Mouse (Mus musculus) midbrain, embryonic 15.5 days (tissue): Measurements from ENCODE around the gene Rapgef5. TPM values are rescaled to one million over a fixed set of nuclear protein-coding genes. Genes with fewer than 3 reads are reported as not detected.
A peak's percentile ranks its signal among the peaks of the same experiment; 100 is the strongest.

ENCODE experiments used
- ATAC-seq: fragments of 200-750 bp; cut with Nextera tagmentation; replicated peaks from 2 replicates; pipeline ENCODE4 v1.8.0; 2017; ENCODE audit warnings: moderate TSS enrichment
- H3K27ac ChIP-seq: fragments of 300-500 bp; sonication (generic); 2 replicates; pipeline ENCODE4 v1.5.1; 2015; ENCODE audit warnings: mild to moderate bottlenecking, inconsistent platforms
- H3K27me3 ChIP-seq: fragments of 300-500 bp; sonication (generic); replicated peaks from 2 replicates; pipeline ENCODE4 v1.6.1; 2015; ENCODE audit warnings: inconsistent platforms
- H3K36me3 ChIP-seq: fragments of 300-500 bp; sonication (generic); replicated peaks from 2 replicates; pipeline ENCODE4 v1.6.1; 2015; ENCODE audit warnings: inconsistent platforms
- H3K4me1 ChIP-seq: fragments of 300-500 bp; sonication (generic); 2 replicates; pipeline ENCODE4 v1.6.1; 2015; ENCODE audit warnings: inconsistent platforms
- H3K4me2 ChIP-seq: fragments of 300-500 bp; sonication (generic); 2 replicates; pipeline ENCODE4 v1.6.1; 2015; ENCODE audit warnings: inconsistent platforms, mild to moderate bottlenecking, moderate library complexity
- H3K4me3 ChIP-seq: fragments of 300-500 bp; sonication (generic); 2 replicates; pipeline ENCODE4 v1.5.1; 2015; ENCODE audit warnings: mild to moderate bottlenecking, inconsistent platforms
- H3K9ac ChIP-seq: fragments of 300-500 bp; sonication (generic); 2 replicates; pipeline ENCODE4 v1.6.1; 2015; ENCODE audit warnings: mild to moderate bottlenecking, inconsistent platforms
- H3K9me3 ChIP-seq: fragments of 300-500 bp; sonication (generic); 2 replicates; pipeline ENCODE4 v1.6.1; 2016; ENCODE audit warnings: inconsistent platforms
- WGBS: fragments of 180-500 bp; shearing (Covaris S2); methylation state at CpG from one replicate; pipeline ENCODE4 v1.1.7; 2015; ENCODE audit warnings: mixed read lengths; 5-methylcytosine and 5-hydroxymethylcytosine counted together
- polyA plus RNA-seq: library from polyadenylated mRNA; unstranded; fragments of >200 nt; fragmentation: Nextera tagmentation; extraction: Ambion mirVana; gene quantifications from 2 replicates; pipeline ENCODE4 v1.2.1, GENCODE M21; 2015

The Rapgef5 gene
- polyA plus RNA-seq, 1 experiment from 2014 or later, result 46.3 TPM

DNA sequence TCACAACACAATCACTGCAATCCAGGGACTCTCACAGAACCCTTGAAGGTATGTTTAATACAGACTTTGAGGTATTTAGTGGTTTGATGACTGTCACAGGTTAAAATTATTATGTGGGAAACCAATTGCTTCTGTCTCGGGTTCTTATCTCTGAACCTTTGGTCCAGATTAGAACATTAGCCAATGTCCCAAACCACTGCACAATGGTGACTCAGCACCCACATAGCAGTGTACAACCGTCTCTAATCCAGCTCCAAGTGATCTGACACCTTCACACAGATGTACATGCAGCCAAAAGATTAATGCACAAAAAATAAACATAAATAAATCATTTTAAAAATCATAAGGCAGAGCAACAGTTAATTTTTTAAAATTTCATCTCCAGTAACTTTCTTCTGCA is 11.1 kb upstream of the Rapgef5 start:
- H3K9me3 ChIP-seq, result no peaks in the 10 kb centered on the region
- no peak overlapping the region for H3K27ac ChIP-seq
- no peak overlapping the region for H3K4me2 ChIP-seq
- no peak overlapping the region for H3K4me3 ChIP-seq
- H3K27me3 ChIP-seq, result no peaks in the 10 kb centered on the region
- H3K9ac ChIP-seq, result no peak overlapping the region
- H3K36me3 ChIP-seq, result no peaks in the 10 kb centered on the region
- H3K4me1 ChIP-seq, result no peaks in the 10 kb centered on the region
- WGBS, result 90% methylated on average over 2 of the region's 2 CpGs
- ATAC-seq, result no peak

GRCm38 (mm10) chr12:117507772-117508171 is 8.5 kb upstream of the Rapgef5 start:
- Histone ChIP-seq H3K27me3 (no peaks in the 10 kb centered on the region), H3K9ac (no peak overlapping the region), H3K4me1 (no peaks in the 10 kb centered on the region), H3K4me2 (no peak overlapping the region), H3K4me3 (no peak overlapping the region), H3K27ac (no peak overlapping the region), H3K9me3 (no peaks in the 10 kb centered on the region), H3K36me3 (no peaks in the 10 kb centered on the region)
- no peak for ATAC-seq
- WGBS, result 58% methylated on average over 1 of the region's 1 CpGs

DNA sequence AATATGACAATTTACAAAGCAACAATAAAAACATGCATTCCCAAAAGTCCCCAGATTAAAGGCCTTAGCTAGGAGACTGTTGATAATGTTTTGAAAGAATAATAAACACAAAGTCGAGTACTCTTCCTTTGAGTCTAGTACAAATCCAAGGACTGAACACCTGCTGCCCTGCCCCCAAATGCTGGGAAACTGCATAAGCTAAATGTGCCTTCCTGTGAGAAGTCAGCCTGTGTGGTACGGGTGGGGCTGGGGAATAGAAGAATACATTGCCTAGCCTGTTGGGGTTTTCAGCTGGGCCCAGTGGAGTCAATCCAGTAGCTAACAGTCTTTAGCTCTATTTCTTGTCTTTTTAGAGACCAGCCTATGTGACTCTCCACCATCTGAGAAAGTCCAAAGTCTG is 6.4 kb upstream of the Rapgef5 start:
- Histone ChIP-seq H3K27me3 (no peaks in the 10 kb centered on the region), H3K4me3 (no peak overlapping the region), H3K36me3 (no peaks in the 10 kb centered on the region), H3K4me2 (no peak overlapping the region), H3K9ac (no peak overlapping the region), H3K4me1 (no peaks in the 10 kb centered on the region), H3K27ac (no peak overlapping the region), H3K9me3 (no peaks in the 10 kb centered on the region)
- no peak for ATAC-seq
- WGBS, result 53% methylated on average over 2 of the region's 2 CpGs

- ATAC-seq, result no peak
- no peak overlapping the region for H3K4me2 ChIP-seq
Measured at GRCm38 (mm10) chr12:117512468-117512867, 3.8 kb upstream of the Rapgef5 start.

GRCm38 (mm10) chr12:117513150-117513932 is 2.9 kb upstream of the Rapgef5 start:
- WGBS, result 56% methylated on average over 11 of the region's 11 CpGs
- H3K27ac ChIP-seq, result no peak overlapping the region

More at GRCm38 (mm10) chr12:117512468-117512867, 3.8 kb upstream of the Rapgef5 start:
- Histone ChIP-seq H3K27ac (no peak overlapping the region), H3K27me3 (no peaks in the 10 kb centered on the region), H3K4me3 (no peak overlapping the region), H3K4me1 (no peaks in the 10 kb centered on the region), H3K9me3 (no peaks in the 10 kb centered on the region), H3K9ac (no peak overlapping the region), H3K36me3 (no peaks in the 10 kb centered on the region)
- 75% methylated on average over 3 of the region's 3 CpGs for WGBS

GRCm38 (mm10) chr12:117517275-117517936 is 1.1 kb downstream of the Rapgef5 start:
- Histone ChIP-seq H3K27ac (no peak overlapping the region), H3K36me3 (no peaks in the 10 kb centered on the region), H3K4me3 (no peak overlapping the region), H3K9ac (no peak overlapping the region), H3K9me3 (no peaks in the 10 kb centered on the region), H3K4me1 (peaks cover 3% of the 10 kb centered on the region; the same call in 1 of the 2 replicates), H3K27me3 (no peaks in the 10 kb centered on the region), H3K4me2 (no peak overlapping the region)
- ATAC-seq, result no peak
- 71% methylated on average over 14 of the region's 14 CpGs for WGBS

More at GRCm38 (mm10) chr12:117513150-117513932, 2.9 kb upstream of the Rapgef5 start:
- ATAC-seq, result no peak
- Histone ChIP-seq H3K4me2 (no peak overlapping the region), H3K36me3 (no peaks in the 10 kb centered on the region), H3K27me3 (no peaks in the 10 kb centered on the region), H3K4me3 (no peak overlapping the region), H3K9me3 (no peaks in the 10 kb centered on the region), H3K9ac (no peak overlapping the region), H3K4me1 (no peaks in the 10 kb centered on the region)

- ATAC-seq, result no peak
- H3K27me3 ChIP-seq, result no peaks in the 10 kb centered on the region
- H3K9me3 ChIP-seq, result no peaks in the 10 kb centered on the region
- no peaks in the 10 kb centered on the region for H3K36me3 ChIP-seq
- H3K27ac ChIP-seq, result no peak overlapping the region
- H3K4me2 ChIP-seq, result no peak overlapping the region
- 73% methylated on average over 9 of the region's 9 CpGs for WGBS
- no peak overlapping the region for H3K4me3 ChIP-seq
- H3K4me1 ChIP-seq, result peaks cover 3% of the 10 kb centered on the region; the same call in 1 of the 2 replicates
- no peak overlapping the region for H3K9ac ChIP-seq
Measured at GRCm38 (mm10) chr12:117524311-117525013, 8.2 kb downstream of the Rapgef5 start.

GRCm38 (mm10) chr12:117527889-117528288 is 11.6 kb downstream of the Rapgef5 start:
- H3K9me3 ChIP-seq, result no peaks in the 10 kb centered on the region
- no peaks in the 10 kb centered on the region for H3K36me3 ChIP-seq
- WGBS, result 69% methylated on average over 3 of the region's 3 CpGs
- no peak for ATAC-seq
- no peak overlapping the region for H3K27ac ChIP-seq
- H3K4me2 ChIP-seq, result no peak overlapping the region
- no peaks in the 10 kb centered on the region for H3K27me3 ChIP-seq
- no peak overlapping the region for H3K4me3 ChIP-seq
- no peak overlapping the region for H3K9ac ChIP-seq
- no peaks in the 10 kb centered on the region for H3K4me1 ChIP-seq

GRCm38 (mm10) chr12:117528509-117529145 is 12.3 kb downstream of the Rapgef5 start:
- Histone ChIP-seq H3K4me2 (no peak overlapping the region), H3K9ac (no peak overlapping the region), H3K4me3 (no peak overlapping the region), H3K27me3 (no peaks in the 10 kb centered on the region), H3K36me3 (no peaks in the 10 kb centered on the region), H3K27ac (no peak overlapping the region), H3K4me1 (no peaks in the 10 kb centered on the region), H3K9me3 (no peaks in the 10 kb centered on the region)
- ATAC-seq, result no peak
- 72% methylated on average over 4 of the region's 4 CpGs for WGBS

DNA sequence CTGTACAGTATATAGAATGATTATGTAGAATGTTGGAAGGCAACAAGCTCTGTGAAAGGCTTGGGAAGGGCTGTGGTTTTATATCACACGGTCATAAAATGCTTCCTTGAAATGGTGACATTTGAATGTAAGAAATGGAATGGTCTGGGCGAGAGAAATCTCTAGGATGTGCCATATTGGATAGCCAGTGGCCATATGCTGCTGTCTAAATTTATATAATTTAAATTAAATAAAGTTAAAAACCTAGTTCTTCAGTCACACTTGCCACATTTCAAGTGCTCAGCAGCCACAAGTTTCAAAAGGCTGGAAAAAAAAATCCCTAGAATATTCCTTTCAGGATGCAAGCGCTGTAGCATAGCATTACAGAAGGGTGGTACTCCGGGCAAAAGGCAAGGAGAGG is 14.8 kb downstream of the Rapgef5 start:
- Histone ChIP-seq H3K27ac (no peak overlapping the region), H3K4me1 (peaks cover 7% of the 10 kb centered on the region), H3K9ac (no peak overlapping the region), H3K36me3 (no peaks in the 10 kb centered on the region), H3K9me3 (no peaks in the 10 kb centered on the region), H3K4me3 (no peak overlapping the region), H3K4me2 (no peak overlapping the region), H3K27me3 (no peaks in the 10 kb centered on the region)
- no peak for ATAC-seq
- WGBS, result 92% methylated on average over 4 of the region's 4 CpGs

- Histone ChIP-seq H3K4me1 (peaks cover 7% of the 10 kb centered on the region), H3K36me3 (no peaks in the 10 kb centered on the region), H3K4me2 (peak overlapping the region; percentile 84), H3K27me3 (no peaks in the 10 kb centered on the region), H3K4me3 (peak overlapping the region; percentile 59), H3K9ac (peak overlapping the region; percentile 53), H3K27ac (peak overlapping the region; percentile 22; the same call in 1 of the 2 replicates), H3K9me3 (no peaks in the 10 kb centered on the region)
- peak; percentile 85 for ATAC-seq
- WGBS, result 3% methylated on average over 60 of the region's 64 CpGs
Measured at GRCm38 (mm10) chr12:117533176-117534086, 17.2 kb downstream of the Rapgef5 start.
